Mouse (Mus musculus): ENCODE data around the gene Frs3. TPM values are rescaled to one million over a fixed set of nuclear protein-coding genes. Genes with fewer than 3 reads are reported as not detected.
A peak's percentile ranks its signal among the peaks of the same experiment; 100 is the strongest.

The Frs3 gene
- total and polyA plus RNA-seq, 2 experiments from 2014 or later: 58.8 to 143 TPM

GRCm38 (mm10) chr17:47695337-47695710 lies 6.5 kb downstream of the Frs3 start:
- Histone ChIP-seq H3K36me3 (ENCODE audit: insufficient read depth, low read length) (peaks cover 9% of the 10 kb centered on the region), H3K9ac (replicated peaks; ENCODE audit: low read length) (peak overlapping the region; percentile 75), H3K27ac (peak overlapping the region; percentile 84), H3K4me2 (ENCODE audit: low read depth, low read length) (peak overlapping the region; percentile 84), H3K9me3 (ENCODE audit: low read length) (no peaks in the 10 kb centered on the region), H3K27me3 (ENCODE audit: insufficient read depth, low read length) (no peaks in the 10 kb centered on the region), H3K4me1 (ENCODE audit: insufficient read depth, low read length) (0 out of 2 replicates have a peak, but pooled peaks cover 7% of the 10 kb centered on the region), H3K4me3 (ENCODE audit: low read length) (peak overlapping the region; percentile 57)
- no peak; the same call in 1 of the 2 replicates for ATAC-seq
- WGBS: under 1% methylated on average over 22 of the region's 23 CpGs
- TF ChIP-seq CTCF (IDR thresholded peaks at IDR 0.05; ENCODE audit: low read depth): no peak
- DNase-seq (ENCODE audit: low spot score): peak; percentile 23

- no peak overlapping the region for H3K27ac ChIP-seq
- no peak for TF ChIP-seq CTCF (IDR thresholded peaks at IDR 0.05; ENCODE audit: low read depth)
- peaks cover 14% of the 10 kb centered on the region for H3K36me3 ChIP-seq (ENCODE audit: insufficient read depth, low read length)
- DNase-seq (ENCODE audit: low spot score) (no peak), ATAC-seq (no peak)
- H3K27me3 ChIP-seq (ENCODE audit: insufficient read depth, low read length): no peaks in the 10 kb centered on the region
- no peaks in the 10 kb centered on the region for H3K9me3 ChIP-seq (ENCODE audit: low read length)
- no peak overlapping the region for H3K9ac ChIP-seq (replicated peaks; ENCODE audit: low read length)
- 85% methylated on average over 10 of the region's 10 CpGs for WGBS
- no peak overlapping the region for H3K4me3 ChIP-seq (ENCODE audit: low read length)
- H3K4me1 ChIP-seq (ENCODE audit: insufficient read depth, low read length): 0 out of 2 replicates have a peak, but pooled peaks cover 7% of the 10 kb centered on the region
- no peak overlapping the region for H3K4me2 ChIP-seq (ENCODE audit: low read depth, low read length)
Observed at GRCm38 (mm10) chr17:47698156-47698555, 9.3 kb downstream of the Frs3 start.

- no peak for TF ChIP-seq CTCF (IDR thresholded peaks at IDR 0.05; ENCODE audit: low read depth)
- 75% methylated on average over 2 of the region's 2 CpGs for WGBS
- Histone ChIP-seq H3K4me2 (ENCODE audit: low read depth, low read length) (no peak overlapping the region), H3K4me1 (ENCODE audit: insufficient read depth, low read length) (0 out of 2 replicates have a peak, but pooled peaks cover 3% of the 10 kb centered on the region), H3K4me3 (ENCODE audit: low read length) (no peak overlapping the region), H3K9ac (replicated peaks; ENCODE audit: low read length) (no peak overlapping the region), H3K27ac (no peak overlapping the region), H3K27me3 (ENCODE audit: insufficient read depth, low read length) (no peaks in the 10 kb centered on the region), H3K36me3 (ENCODE audit: insufficient read depth, low read length) (peaks cover 14% of the 10 kb centered on the region), H3K9me3 (ENCODE audit: low read length) (no peaks in the 10 kb centered on the region)
- DNase-seq (ENCODE audit: low spot score) (no peak), ATAC-seq (no peak)
Observed at GRCm38 (mm10) chr17:47699055-47699454, 10.2 kb downstream of the Frs3 start.

GRCm38 (mm10) chr17:47701793-47702192 lies 13.0 kb downstream of the Frs3 start:
- Histone ChIP-seq H3K4me2 (ENCODE audit: low read depth, low read length) (no peak overlapping the region), H3K4me1 (ENCODE audit: insufficient read depth, low read length) (no peaks in the 10 kb centered on the region), H3K27ac (peak overlapping the region; percentile 58; the same call in 1 of the 2 replicates), H3K36me3 (ENCODE audit: insufficient read depth, low read length) (peaks cover 14% of the 10 kb centered on the region), H3K9me3 (ENCODE audit: low read length) (no peaks in the 10 kb centered on the region), H3K27me3 (ENCODE audit: insufficient read depth, low read length) (no peaks in the 10 kb centered on the region), H3K4me3 (ENCODE audit: low read length) (no peak overlapping the region), H3K9ac (replicated peaks; ENCODE audit: low read length) (no peak overlapping the region)
- ATAC-seq: peak; percentile 50
- TF ChIP-seq CTCF (IDR thresholded peaks at IDR 0.05; ENCODE audit: low read depth): no peak
- DNase-seq (ENCODE audit: low spot score): peak; percentile 57
- 65% methylated on average over 9 of the region's 9 CpGs for WGBS

GRCm38 (mm10) chr17:47702548-47703345 lies 13.9 kb downstream of the Frs3 start:
- no peak for TF ChIP-seq CTCF (IDR thresholded peaks at IDR 0.05; ENCODE audit: low read depth)
- DNase-seq (ENCODE audit: low spot score): no peak
- no peak overlapping the region for H3K27ac ChIP-seq
- 50% methylated on average over 28 of the region's 28 CpGs for WGBS
- peaks cover 14% of the 10 kb centered on the region for H3K36me3 ChIP-seq (ENCODE audit: insufficient read depth, low read length)
- no peak for ATAC-seq
- H3K4me2 ChIP-seq (ENCODE audit: low read depth, low read length): no peak overlapping the region
- no peak overlapping the region for H3K9ac ChIP-seq (replicated peaks; ENCODE audit: low read length)
- no peaks in the 10 kb centered on the region for H3K4me1 ChIP-seq (ENCODE audit: insufficient read depth, low read length)
- H3K27me3 ChIP-seq (ENCODE audit: insufficient read depth, low read length): no peaks in the 10 kb centered on the region
- no peak overlapping the region for H3K4me3 ChIP-seq (ENCODE audit: low read length)
- no peaks in the 10 kb centered on the region for H3K9me3 ChIP-seq (ENCODE audit: low read length)

GRCm38 (mm10) chr17:47703556-47703955 lies 14.7 kb downstream of the Frs3 start:
- no peaks in the 10 kb centered on the region for H3K27me3 ChIP-seq (ENCODE audit: insufficient read depth, low read length)
- no peak overlapping the region for H3K4me2 ChIP-seq (ENCODE audit: low read depth, low read length)
- no peaks in the 10 kb centered on the region for H3K4me1 ChIP-seq (ENCODE audit: insufficient read depth, low read length)
- H3K9me3 ChIP-seq (ENCODE audit: low read length): no peaks in the 10 kb centered on the region
- H3K4me3 ChIP-seq (ENCODE audit: low read length): no peak overlapping the region
- peaks cover 14% of the 10 kb centered on the region for H3K36me3 ChIP-seq (ENCODE audit: insufficient read depth, low read length)
- DNase-seq (ENCODE audit: low spot score) (no peak), ATAC-seq (no peak)
- TF ChIP-seq CTCF (IDR thresholded peaks at IDR 0.05; ENCODE audit: low read depth): no peak
- WGBS: 37% methylated on average over 20 of the region's 20 CpGs
- H3K9ac ChIP-seq (replicated peaks; ENCODE audit: low read length): no peak overlapping the region
- H3K27ac ChIP-seq: no peak overlapping the region

GRCm38 (mm10) chr17:47704692-47705091 lies 15.9 kb downstream of the Frs3 start:
- 75% methylated on average over 4 of the region's 4 CpGs for WGBS
- H3K4me1 ChIP-seq (ENCODE audit: insufficient read depth, low read length): no peaks in the 10 kb centered on the region

More at GRCm38 (mm10) chr17:47704692-47705091, 15.9 kb downstream of the Frs3 start:
- TF ChIP-seq CTCF (IDR thresholded peaks at IDR 0.05; ENCODE audit: low read depth): no peak
- no peak for DNase-seq (ENCODE audit: low spot score)
- Histone ChIP-seq H3K9me3 (ENCODE audit: low read length) (no peaks in the 10 kb centered on the region), H3K27me3 (ENCODE audit: insufficient read depth, low read length) (no peaks in the 10 kb centered on the region), H3K4me3 (ENCODE audit: low read length) (no peak overlapping the region), H3K9ac (replicated peaks; ENCODE audit: low read length) (no peak overlapping the region), H3K27ac (no peak overlapping the region), H3K36me3 (ENCODE audit: insufficient read depth, low read length) (peaks cover 6% of the 10 kb centered on the region; the same call in 1 of the 2 replicates), H3K4me2 (ENCODE audit: low read depth, low read length) (no peak overlapping the region)
- no peak for ATAC-seq

Data from hindbrain, postnatal 0 days (tissue).